Mouse (Mus musculus): ENCODE measurements around the gene Rsrc1. TPM values are rescaled to one million over a fixed set of nuclear protein-coding genes. Genes with fewer than 3 reads are reported as not detected.

The Rsrc1 gene
- polyA plus RNA-seq, 1 experiment from 2014 or later: 34.7 TPM

Other genes with a start within 250 kb of the Rsrc1 start
- gene Shox2, start 381 bp downstream of the Rsrc1 start, polyA plus RNA-seq (2015; fragmentation: Nextera tagmentation; extraction: Ambion mirVana): 33.9 and 48.7 TPM in 2 replicates